Mouse (Mus musculus) kidney, postnatal 10 days (tissue): ENCODE data around the gene Psmc3ip.

Source experiments
- DNase-seq: peaks from one replicate; pipeline ENCODE4 v3.0.0; 2021; ENCODE audit warnings: mixed read lengths

Psmc3ip gene

DNA sequence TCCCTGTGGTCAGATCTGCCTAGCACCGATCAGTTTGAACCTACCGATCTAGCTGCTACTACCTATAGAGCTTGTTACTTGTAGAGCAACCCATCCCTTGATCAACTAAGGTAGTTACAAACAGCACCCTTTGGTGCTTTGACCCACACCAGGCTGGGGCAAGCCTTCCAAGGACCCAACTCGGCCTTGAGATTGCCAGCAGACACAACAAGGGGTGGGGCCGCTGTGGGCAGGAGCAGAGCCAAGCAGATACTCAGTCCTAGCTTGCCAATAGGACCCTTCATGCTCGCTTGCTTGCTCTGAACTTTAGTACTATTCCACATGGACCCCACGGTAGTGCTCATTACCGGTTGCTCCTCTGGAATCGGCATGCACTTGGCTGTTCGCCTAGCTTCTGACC, 17.1 kb downstream of the Psmc3ip start, which contains the start of gene Hsd17b1:
Gene Hsd17b1 (plus strand): TSS at position 291 of the 400 bp plus-strand sequence.
- no peak for DNase-seq

DNA sequence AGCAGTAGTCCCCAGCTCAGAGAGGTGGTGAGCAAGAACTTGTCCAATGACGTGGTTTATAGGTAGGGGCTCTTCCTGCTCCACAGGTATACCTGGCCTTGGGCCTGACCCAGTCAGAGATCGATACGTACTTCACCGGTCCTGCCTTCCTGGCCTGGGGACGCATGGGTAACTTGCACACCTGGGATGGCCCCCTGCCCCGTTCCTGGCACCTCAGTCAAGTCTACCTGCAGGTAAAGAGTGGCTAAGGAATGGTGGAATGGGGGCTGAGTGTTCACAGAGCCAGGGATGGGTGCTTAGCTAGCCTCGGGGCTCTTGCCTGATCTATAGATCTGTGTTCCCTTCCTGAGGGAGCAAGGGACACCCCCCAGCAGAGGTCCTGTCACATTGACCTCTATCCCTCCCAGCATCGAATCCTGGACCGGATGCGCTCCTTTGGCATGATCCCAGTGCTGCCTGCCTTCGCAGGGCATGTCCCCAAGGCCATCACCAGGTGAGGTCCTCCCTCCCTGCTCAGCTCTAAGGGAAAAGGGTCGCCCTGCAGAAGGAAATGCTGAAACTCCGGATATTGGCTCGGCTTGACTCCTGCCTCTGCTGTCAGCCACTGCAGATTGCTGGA, 23.3 kb downstream of the Psmc3ip start:
- DNase-seq: peak; percentile 9

DNA sequence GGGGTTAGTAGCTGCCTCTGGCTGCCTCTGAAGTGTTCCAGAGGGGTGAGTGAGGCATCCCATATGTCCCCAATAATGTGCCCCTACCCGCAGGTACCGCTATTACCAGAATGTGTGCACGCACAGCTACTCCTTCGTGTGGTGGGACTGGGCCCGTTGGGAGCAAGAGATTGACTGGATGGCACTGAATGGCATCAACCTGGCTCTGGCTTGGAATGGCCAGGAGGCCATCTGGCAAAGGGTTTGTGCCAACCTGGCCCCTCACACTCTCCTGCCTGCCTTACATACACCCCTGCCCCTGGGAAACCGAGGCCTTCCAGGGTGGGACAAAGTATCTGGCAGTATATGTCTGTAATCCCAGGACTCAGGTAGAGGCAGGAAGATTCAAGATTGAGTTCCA, 24.2 kb downstream of the Psmc3ip start:
- DNase-seq: peak; percentile 13

DNA sequence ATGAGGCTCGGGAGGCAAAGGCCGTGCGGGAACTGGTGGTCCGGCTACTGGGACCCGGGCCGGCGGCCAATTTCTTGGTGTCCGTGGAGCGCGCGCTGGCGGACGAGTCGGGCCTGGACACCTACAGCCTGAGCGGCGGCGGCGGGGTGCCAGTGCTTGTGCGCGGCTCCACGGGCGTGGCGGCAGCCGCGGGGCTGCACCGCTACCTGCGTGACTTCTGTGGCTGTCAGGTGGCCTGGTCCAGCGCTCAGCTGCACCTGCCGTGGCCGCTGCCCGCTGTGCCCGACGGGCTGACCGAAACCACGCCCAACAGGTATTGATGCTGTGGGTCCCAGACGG, 25.1 kb downstream of the Psmc3ip start:
- no peak for DNase-seq

DNA sequence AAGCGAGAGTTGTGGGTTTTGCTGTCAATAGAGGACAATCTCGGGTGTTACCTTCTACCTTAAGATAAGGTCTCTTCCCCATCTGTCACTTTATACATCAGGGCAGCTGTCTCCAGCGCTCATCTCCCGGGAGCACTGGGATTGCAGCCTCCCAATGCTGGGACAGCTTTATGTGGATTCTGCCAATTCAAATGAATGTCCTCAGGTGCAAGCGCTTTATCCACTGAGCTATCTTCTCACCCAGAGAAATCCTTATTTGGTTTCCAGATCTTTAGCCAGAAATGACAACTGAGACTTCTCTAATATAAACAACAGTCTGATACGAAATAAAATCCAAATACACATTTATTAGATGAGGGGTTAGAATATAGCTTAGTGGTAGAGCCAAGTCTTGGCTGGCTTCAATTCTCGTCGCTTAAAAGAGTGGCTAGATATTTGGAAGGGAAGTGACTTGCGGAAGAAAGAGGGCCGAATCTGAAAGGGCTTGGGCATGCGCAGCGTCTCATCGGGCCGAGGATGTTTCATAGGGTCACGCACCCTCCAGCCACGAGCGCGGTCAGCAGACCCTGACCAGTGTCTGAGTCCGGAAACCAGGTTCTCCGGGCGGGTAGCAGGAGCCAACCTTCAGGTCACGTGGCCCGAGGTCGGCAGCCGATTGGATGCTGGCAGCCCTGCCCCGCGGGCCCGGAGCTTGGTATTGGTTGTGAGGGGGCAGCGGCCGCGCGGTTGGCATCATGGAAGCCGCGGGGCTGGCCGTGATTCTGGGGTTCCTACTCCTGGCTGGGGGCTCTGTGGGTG, 25.6 kb downstream of the Psmc3ip start, which contains the start of gene Naglu:
Gene Naglu (plus strand): TSS at position 622 of the 798 bp plus-strand sequence.
- peak; percentile 98 for DNase-seq

DNA sequence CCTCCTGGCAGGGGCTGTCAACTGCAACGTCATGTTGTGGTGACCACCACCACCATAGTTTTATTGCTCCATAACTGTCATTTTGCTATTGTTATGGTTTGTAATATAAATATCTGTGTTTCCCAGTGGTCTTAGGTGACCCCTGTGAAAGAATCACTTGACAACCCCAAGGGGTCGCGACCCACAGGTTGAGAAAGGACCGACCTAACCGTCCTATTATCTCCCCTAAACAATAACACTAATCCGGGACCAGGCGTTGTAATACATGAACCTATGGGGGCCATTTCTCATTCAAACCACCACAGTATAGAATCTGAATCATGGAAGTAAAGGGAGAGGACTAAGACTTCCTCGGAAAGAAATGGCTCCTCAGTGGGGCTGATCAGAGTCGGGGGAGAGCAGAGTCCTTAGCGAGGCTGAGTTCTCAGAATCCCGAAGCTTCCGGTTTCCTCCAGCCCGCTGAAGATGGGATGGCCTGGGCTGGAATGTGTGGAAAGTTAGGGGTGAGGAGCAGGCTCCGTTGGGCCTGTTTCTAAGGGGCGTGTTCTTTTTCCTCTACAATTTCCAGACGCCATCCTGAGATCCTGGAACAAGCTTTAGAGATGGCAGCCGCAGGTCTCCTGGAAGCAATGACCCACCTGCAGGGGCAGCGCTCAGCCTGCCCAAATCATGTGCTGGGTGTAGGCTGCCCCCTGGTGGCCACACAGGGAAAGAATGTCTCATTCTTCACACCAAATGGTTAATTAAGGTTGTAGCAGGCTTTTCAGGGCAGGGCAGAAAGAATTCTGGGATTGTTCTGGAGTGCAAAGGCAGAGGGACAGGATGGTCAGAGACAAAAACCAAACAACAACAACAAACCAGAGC, 28.5 kb downstream of the Psmc3ip start:
- peak; percentile 93 for DNase-seq

DNA sequence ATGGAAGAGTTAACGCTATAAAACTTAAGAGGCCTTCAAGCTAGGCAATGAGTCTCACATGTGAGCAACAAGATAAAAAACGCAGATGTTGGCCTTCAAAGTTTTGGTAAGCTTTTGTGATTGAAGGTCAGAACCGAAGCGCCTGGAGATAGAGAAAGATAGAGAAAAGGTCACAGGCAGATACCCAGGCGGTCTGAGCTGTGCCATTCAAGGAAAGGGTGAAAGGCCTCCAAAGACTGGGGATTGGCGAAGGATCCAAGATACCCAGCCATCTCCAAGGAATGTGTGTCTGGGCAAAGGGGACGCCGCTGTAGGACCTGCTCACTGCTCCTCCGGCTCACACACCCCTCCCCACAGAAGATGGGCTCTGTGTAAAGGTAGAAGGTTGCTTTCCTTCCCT, 30.2 kb downstream of the Psmc3ip start:
- no peak for DNase-seq

DNA sequence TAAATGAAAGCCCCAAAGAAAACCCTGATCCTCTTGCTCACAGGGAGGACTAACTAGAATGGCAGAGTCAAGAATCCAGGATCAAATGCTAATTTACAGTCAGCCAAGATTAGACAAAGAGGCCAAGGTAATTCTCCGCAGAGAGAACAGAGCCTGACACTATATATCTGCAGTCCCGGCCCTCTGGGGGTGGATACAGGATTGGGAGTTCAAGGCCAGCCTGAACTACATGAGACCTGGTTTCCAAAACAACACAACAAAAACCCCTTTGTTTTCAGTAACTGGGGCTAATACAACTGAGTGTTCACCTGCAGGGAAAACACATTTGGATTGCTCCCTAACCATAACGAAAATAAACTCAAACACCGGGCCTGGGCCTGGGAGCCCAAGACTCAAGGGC, 30.8 kb downstream of the Psmc3ip start:
- DNase-seq: no peak

DNA sequence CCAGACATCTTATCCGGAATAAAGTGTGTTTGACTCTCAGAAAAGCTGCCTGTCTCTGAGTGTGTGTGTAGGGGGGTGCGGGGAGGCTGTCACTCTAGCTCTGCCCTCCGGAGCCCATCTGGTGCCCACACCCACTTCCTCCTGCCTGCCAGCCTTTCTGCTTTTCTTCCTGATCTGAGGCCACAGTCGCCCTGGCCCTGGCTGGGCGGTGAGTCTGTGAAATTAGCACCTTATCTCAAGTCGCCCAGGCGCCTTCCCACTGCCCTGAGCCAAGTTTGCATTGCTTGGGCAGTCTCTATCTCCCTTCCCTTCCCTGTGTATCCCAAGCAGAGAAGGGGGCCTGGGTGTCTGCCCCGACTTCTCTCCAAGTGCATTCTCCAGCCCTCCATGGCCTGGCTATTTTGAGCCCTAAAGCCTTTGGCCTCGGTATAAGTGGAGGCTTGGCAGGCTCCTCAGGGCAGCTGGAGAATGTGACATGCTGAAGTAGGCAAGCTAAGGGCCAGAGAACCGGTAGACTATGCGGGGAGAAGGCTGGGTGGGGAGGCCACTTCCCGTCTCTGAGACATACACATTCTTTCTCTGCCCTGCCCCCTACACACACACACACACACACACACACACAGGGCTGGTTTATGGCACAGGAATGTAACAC, 31.4 kb downstream of the Psmc3ip start:
- DNase-seq: peak; percentile 74

DNA sequence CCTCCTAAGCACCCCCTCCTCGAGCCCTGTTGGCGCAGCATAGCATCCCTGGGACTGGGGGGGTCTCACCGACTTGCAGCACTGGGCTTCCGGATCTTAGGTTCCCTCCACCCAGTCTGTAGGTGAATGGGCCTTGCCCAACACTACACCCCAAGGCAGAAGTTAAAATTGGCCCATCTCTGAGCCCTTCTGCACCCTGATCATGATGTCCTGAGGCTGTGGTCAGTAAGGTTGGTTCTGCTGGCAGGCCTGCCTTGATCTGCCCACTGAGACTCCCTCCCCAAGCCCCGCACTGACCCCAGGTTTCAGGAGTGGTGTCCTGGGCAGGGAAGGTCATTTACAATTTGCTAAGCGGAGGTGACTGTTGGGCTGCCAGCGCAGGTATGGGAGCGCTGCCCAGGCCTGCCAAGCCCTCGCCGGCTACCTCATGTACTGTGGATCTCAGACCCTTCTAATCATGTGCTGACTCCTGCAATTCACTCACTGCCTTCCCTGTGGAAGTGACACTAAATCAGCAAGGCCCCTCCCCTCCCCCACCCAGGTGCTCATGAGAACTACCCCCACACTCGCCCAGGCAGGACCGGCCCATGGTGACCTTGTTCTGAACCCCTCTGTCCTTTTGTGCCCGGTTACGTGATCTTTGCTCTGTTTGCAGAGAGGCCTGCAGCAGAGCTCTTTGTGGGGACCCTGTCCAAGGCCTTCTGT, 32.1 kb downstream of the Psmc3ip start:
- peak; percentile 52 for DNase-seq

DNA sequence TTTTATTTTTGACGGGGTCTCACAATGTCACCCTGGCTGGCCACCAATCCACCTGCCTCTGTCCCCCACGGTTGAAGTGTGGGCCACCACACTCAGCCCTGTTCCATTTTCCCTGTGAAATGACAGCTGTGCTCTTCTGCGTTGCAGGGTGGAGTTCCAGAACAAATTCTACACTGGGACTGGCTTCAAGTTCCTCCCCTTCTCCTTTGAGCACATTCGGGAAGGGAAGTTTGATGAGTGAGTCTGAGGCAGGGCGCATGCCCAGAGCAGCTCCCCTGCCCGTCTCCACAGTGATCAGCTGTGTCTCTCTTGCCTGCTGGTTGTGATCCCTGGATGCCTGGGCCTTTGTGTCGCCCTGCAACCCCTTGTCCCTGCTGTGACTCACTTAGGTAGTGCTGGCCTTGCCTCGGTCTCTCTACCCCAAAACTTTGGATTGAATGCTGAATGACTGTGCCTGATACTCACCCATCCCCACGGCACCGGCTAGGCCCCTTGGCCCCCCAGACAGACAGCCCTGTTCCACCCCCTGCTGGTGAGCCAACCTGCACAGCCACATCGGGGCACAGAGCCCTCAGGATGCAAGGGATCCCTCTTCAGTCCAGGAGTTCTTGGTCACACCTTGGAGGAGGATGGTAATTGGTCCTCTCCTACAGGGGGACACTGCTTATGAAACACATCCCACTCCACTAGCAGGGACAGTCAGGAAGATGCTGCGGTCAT, 32.9 kb downstream of the Psmc3ip start:
- peak; percentile 54 for DNase-seq

DNA sequence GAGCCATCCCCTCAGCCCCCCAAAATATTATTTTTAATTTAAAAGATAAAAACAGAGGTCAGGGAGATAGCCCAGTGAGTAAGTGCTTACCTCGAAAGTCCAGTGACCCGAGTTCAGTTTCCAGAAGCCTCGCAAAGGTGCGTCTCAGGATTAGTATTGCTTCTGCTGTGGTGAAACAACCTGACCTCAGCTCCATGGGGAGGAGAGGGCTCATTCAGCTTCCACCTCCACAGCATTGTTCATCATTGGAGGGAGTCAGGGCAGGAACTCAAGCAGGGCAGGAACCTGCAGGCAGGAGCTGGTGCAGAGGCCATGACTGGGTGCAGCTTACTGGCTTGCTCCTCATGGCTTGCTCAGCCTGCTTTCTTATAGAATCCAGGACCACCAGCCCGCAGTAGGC, 34.2 kb downstream of the Psmc3ip start:
- DNase-seq: no peak

DNA sequence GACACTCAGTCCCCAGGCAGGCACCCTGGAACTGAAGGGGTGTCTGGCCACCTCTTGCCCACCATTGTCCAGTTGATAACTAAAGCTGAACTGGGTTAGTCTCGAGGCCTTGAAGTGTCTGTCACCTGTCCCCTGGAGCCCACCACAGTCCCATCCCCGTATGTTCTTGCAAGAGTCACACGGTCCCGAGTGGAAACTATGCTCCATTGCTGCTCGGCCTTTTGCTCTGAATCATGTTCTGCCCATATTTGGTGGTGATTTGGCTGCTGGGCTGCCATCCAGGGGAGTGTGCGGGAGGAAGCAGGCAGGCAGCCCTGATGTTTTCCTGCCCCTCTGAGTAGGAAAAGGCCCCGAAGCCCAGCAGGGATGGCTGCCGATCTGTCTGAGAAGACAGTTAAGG, 35.1 kb downstream of the Psmc3ip start:
- peak; percentile 84 for DNase-seq

DNA sequence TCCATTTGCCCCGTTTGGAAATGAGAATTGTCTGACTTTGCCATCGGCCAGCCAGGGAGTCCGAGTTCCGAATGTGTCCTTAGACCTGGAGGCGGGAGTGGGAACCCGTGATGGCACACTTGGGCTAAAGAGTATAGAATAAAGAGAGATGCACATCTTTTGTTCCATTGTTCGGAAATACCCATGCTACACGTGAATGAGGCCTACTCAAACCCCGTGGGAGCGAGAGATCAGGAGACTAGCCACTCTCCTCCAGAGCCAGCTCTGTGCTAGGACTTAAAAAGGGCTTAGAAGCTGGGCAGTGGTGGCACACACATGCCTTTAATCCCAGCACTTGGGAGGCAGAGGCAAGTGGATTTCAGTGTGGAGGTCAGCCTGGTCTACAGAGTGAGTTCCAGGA, 35.8 kb downstream of the Psmc3ip start:
- no peak for DNase-seq

DNA sequence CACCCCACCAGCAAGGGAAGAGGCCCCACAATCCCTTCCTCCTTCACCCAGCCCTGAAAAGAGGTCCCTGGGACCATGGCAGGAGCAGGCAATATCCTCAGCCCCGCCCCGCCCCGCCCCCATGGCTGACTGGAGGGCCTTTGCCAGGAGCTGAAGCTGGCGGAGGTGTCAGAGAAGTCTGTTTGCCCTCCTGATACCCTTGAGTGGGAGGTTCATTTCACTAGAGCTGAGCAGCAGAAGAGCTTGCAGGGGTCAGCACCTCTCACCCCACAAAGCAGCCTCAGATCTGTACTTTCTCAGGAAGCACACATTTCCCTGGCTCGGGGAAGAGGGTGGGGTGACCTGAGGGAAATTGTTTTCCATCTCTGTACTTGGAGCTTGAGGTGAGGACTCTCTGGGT, 36.5 kb downstream of the Psmc3ip start:
- peak; percentile 30 for DNase-seq

DNA sequence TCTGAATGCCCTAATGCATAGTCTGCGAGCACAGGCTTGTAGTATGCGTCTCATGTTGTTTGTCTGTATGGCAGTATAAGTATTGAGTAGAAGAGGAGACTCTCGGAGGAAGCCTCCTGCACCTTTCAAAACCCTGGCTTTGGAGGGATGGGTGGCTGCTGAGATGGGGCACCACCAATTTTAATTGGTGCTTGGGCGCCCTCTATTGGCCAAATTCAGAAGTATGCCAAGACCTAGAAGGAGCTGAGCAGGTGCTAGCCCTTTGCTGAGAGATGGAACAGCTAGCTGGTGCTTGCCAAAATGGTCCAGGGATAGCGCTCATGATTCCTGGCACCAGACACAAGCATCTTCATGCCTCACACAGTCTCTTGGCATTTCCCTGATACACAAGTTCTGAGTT, 37.4 kb downstream of the Psmc3ip start:
- DNase-seq: peak; percentile 92

DNA sequence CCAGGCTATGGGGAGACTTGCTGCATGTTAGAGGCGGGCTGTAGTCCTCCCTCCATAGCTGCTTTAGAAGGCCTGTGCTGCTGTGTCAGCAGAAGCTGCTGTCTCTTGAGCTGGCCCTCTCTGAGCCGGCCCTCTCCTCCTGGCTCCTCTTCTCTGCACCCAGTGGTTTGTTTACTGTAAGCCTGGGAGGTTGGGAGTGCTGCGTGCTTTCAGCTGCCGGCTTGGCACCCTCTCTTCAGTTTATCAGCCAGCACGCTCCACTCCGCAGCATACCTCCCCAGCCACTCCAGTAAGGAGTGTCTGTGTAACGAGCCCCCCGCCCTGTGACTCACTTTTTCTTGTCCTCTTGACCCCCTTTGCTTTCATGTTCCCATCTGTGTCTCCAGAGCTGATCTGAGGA, 38.4 kb downstream of the Psmc3ip start:
- peak; percentile 62 for DNase-seq

DNA sequence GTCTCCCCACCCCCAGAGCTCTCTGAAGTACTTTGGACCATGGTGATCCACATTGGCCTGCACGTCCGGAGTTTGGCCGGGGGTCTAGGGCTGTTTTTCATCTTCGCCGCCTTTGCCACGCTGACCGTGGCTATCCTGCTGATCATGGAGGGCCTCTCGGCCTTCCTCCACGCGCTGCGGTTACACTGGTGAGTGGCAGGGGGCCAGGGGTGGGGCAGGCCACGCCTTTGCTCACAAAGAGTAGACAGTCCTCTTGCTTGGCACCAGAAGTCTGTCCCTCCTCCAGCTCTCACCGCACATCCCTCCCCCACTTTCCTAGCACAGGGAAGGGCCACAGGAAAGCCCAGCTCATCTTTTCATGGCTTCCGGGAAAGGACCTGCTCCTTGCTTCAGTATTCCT, 39.8 kb downstream of the Psmc3ip start:
- no peak for DNase-seq

DNA sequence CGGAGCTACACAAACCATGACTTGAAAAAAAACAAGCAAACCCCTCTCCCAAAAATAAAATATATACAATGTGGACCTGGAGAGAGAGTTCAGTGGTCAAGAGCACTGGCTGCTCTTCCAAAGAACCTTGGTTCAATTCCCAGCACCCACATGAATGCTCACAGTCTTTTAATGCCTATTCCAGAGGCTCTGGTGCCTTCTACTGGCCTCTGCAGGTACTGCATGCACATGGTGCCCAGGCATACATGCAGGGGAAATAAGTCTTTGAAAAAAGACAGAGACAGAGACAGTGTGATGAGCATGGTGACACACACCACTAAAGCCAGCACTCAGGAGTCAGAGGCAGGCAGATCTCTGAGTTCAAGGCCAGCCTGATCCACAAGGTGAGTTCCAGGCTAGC, 41.3 kb downstream of the Psmc3ip start:
- no peak for DNase-seq

DNA sequence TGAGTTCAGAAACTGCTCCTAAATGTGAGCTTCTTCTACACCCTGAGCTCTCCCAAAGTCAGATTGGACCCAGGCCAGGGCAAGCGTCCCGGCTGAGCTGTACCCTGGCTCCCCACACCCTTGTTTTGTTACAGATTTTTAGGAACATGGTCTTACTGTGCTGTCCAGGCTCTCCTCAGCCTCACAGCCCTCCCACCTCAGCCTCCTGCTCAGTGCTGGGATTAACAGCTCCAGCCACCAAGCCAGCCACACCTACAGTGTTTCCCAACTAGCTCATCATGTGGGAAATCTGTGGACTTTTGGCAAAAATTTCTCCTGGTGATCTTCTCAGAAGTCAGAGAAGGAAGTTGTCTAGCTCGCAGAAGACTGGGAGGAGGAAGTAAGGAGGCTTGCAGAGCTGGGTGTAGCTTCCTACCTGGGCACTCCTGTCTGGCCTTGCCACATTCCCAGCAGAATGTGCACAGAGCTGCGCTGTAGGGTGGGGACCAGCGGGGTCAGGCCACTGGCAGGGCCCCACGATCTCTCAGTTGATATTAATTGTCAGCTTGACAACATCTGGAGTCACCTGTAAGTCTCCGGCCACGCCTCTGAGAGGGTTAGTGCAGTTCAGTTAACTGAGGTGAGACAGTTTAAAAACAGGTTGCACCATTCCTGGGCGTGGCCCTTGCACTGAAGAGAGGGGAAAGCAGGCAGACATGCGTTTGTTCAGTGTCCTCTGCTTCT, 42.3 kb downstream of the Psmc3ip start:
- DNase-seq: no peak

DNA sequence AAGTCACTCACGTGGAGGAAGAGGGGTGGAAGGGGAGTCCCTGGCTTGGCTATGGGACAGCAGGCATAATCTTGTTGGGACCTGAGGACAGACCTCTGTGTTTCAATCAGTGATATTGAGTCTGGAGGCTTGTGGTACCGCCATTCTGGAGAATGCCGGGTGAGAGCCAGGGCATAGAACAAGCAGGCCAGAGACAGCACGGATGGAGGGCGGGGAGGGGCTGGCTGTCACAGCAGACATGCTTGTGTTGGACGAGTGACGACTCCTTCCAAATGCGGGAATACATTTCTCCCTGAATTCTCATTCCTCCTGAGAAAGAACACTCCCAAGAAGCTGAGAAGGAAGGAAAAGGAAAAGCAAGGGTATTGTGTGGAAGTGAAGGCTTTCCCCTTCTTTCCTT, 43.6 kb downstream of the Psmc3ip start:
- DNase-seq: no peak
